Mouse (Mus musculus) lung, adult 2 months (tissue): Measurements from ENCODE around the gene Ak1. TPM values are rescaled to one million over a fixed set of nuclear protein-coding genes. Genes with fewer than 3 reads are reported as not detected.

ENCODE experiments used
- DNase-seq: peaks from one replicate; pipeline ENCODE4 v3.0.0; 2022
- H3K4me1 ChIP-seq: fragments of 200-500 bp; 2 replicates; pipeline ENCODE4 v1.6.1; 2011; ENCODE audit warnings: low read length; ENCODE audit not compliant: control insufficient read depth, insufficient read depth
- H3K4me3 ChIP-seq: fragments of 200-500 bp; replicated peaks from 2 replicates; pipeline ENCODE3; 2011; ENCODE audit warnings: low read depth, mild to moderate bottlenecking, control low read depth, low read length; ENCODE audit errors: extremely low read depth
- CTCF ChIP-seq: fragments of 200-500 bp; IDR thresholded peaks from 2 replicates; pipeline ENCODE4 v1.5.1; 2011; ENCODE audit warnings: mild to moderate bottlenecking, low read length, control low read depth; ENCODE audit not compliant: insufficient read depth
- POLR2A ChIP-seq: fragments of 200-500 bp; IDR thresholded peaks from 2 replicates; pipeline ENCODE4 v1.6.1; 2011; ENCODE audit warnings: low read depth, mild to moderate bottlenecking, control low read depth, low read length, borderline replicate concordance; ENCODE audit errors: extremely low read depth
- WGBS: fragments of 180-500 bp; shearing (Covaris S2); methylation state at CpG from one replicate; pipeline ENCODE4 v1.1.7; 2018; 5-methylcytosine and 5-hydroxymethylcytosine counted together
- polyA plus RNA-seq: library from polyadenylated mRNA; depleted of rRNA; stranded (reverse); fragments of >200 nt; gene quantifications from 2 replicates; pipeline ENCODE4 v1.2.3, GENCODE M21; 2012; rRNA removed

Ak1 gene
- polyA plus RNA-seq, 1 experiment = 65.9 TPM

- H3K4me3 ChIP-seq = no peak overlapping the region
- H3K4me1 ChIP-seq = no peaks in the 10 kb centered on the region
- WGBS = 34% methylated on average over 7 of the region's 7 CpGs
- TF ChIP-seq POLR2A = no peak
- TF ChIP-seq CTCF = no peak
- DNase-seq = no peak
Observed at GRCm38 (mm10) chr2:32680051-32680451, 58.5 kb downstream of the Ak1 start.

- DNase-seq = no peak
- Histone ChIP-seq H3K4me1 (no peaks in the 10 kb centered on the region), H3K4me3 (no peak overlapping the region)
- 83% methylated on average over 19 of the region's 19 CpGs for whole genome bisulfite sequencing
- TF ChIP-seq CTCF (no peak), POLR2A (no peak)
Observed at GRCm38 (mm10) chr2:32680961-32681650, 59.5 kb downstream of the Ak1 start.

- Histone ChIP-seq H3K4me3 (no peak overlapping the region), H3K4me1 (no peaks in the 10 kb centered on the region)
- 63% methylated on average over 6 of the region's 6 CpGs for WGBS
- DNase-seq = no peak
- TF ChIP-seq POLR2A = no peak
- TF ChIP-seq CTCF = no peak
Observed at GRCm38 (mm10) chr2:32681754-32682153, 60.2 kb downstream of the Ak1 start.

GRCm38 (mm10) chr2:32682721-32683417 is 61.3 kb downstream of the Ak1 start:
- no peaks in the 10 kb centered on the region for H3K4me1 ChIP-seq
- no peak for TF ChIP-seq CTCF
- TF ChIP-seq POLR2A = no peak
- H3K4me3 ChIP-seq = no peak overlapping the region
- 72% methylated on average over 14 of the region's 14 CpGs for WGBS
- DNase-seq = no peak

- TF ChIP-seq POLR2A (no peak), CTCF (no peak)
- 87% methylated on average over 10 of the region's 10 CpGs for WGBS
- DNase-seq = no peak
- H3K4me1 ChIP-seq = no peaks in the 10 kb centered on the region
- no peak overlapping the region for H3K4me3 ChIP-seq
Observed at GRCm38 (mm10) chr2:32683701-32684100, 62.1 kb downstream of the Ak1 start.

Other genes with a start within 250 kb of the Ak1 start
- gene 1110008P14Rik, start 239.8 kb upstream of the Ak1 start, polyA plus RNA-seq = 170 and 173 TPM in 2 replicates
- 193 and 242 TPM in 2 replicates for gene Lcn2, start 233.5 kb upstream of the Ak1 start, polyA plus RNA-seq
- 14.7 and 23.8 TPM in 2 replicates for gene Ptges2, start 225.9 kb upstream of the Ak1 start, polyA plus RNA-seq
- 5.1 and 5.5 TPM in 2 replicates for gene Naif1, start 171.3 kb upstream of the Ak1 start, polyA plus RNA-seq
- gene Slc25a25, start 170.3 kb upstream of the Ak1 start, polyA plus RNA-seq = 19.9 and 21.9 TPM in 2 replicates
- 23.7 and 24.0 TPM in 2 replicates for gene Fam102a, start 86.4 kb upstream of the Ak1 start, polyA plus RNA-seq
- 116 and 118 TPM in 2 replicates for gene Dpm2, start 50.9 kb upstream of the Ak1 start, polyA plus RNA-seq
- 0.12 and 0.55 TPM in 2 replicates for gene Pip5kl1, start 47.0 kb upstream of the Ak1 start, polyA plus RNA-seq
- not detected in 2 replicates for gene 9430097D07Rik, start 46.1 kb upstream of the Ak1 start, polyA plus RNA-seq
- 39.5 and 40.4 TPM in 2 replicates for gene St6galnac4, start 34.7 kb upstream of the Ak1 start, polyA plus RNA-seq
- gene St6galnac6, start 22.0 kb upstream of the Ak1 start, polyA plus RNA-seq = 59.0 and 59.8 TPM in 2 replicates
- gene Eng, start 24.8 kb downstream of the Ak1 start, polyA plus RNA-seq = 713 and 858 TPM in 2 replicates
- gene Fpgs, start 82.4 kb downstream of the Ak1 start, polyA plus RNA-seq = 42.1 and 42.3 TPM in 2 replicates
- gene Cdk9, start 91.3 kb downstream of the Ak1 start, polyA plus RNA-seq = 103 and 137 TPM in 2 replicates
- gene Sh2d3c, start 99.3 kb downstream of the Ak1 start, polyA plus RNA-seq = 167 and 260 TPM in 2 replicates
- gene 6330409D20Rik, start 119.3 kb downstream of the Ak1 start, polyA plus RNA-seq = 0.18 and 0.41 TPM in 2 replicates
- gene Tor2a, start 135.5 kb downstream of the Ak1 start, polyA plus RNA-seq = 65.3 and 67.8 TPM in 2 replicates
- 9.7 and 12.0 TPM in 2 replicates for gene Ttc16, start 153.9 kb downstream of the Ak1 start, polyA plus RNA-seq
- 5.6 and 10.7 TPM in 2 replicates for gene Ptrh1, start 154.0 kb downstream of the Ak1 start, polyA plus RNA-seq
- 2.1 and 2.4 TPM in 2 replicates for gene Cfap157, start 162.7 kb downstream of the Ak1 start, polyA plus RNA-seq
- 26.3 and 37.9 TPM in 2 replicates for gene Stxbp1, start 225.5 kb downstream of the Ak1 start, polyA plus RNA-seq